Mouse (Mus musculus): ENCODE measurements at regions not wholly inside any gene's neighbourhood (a gene's known extent, or its start where the extent isn't known, plus 50 kb on each side); places are given as distances from the start of the nearest gene placed in this dataset.
A peak's percentile ranks its signal among the peaks of the same experiment; 100 is the strongest.

- DNase-seq (ENCODE audit: extremely low spot score, low spot score) = no peak
These were observed 169.7 kb downstream of the Nrp2 start for GRCm38 (mm10) chr1:62872771-62873170.

DNA sequence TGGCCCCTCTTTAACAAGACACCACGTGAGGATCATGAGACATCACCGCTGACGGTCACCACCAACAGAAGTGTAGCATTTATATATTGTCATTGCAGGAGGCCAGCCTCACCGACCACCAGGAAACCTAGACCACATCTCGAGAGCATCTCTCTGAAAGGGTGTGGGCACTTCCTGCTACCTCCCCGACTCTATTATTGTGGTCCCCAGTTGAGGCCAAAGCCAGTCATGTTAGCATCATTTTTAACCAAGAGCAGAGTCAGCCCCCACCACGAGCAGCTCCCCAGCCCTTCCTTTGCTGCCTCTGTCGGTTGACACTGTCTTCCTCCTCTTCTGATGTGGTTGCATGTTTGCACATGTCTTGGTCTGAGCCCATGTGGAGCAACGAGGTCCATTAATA is 172.5 kb downstream of the Nrp2 start:
- DNase-seq (ENCODE audit: extremely low spot score, low spot score) = no peak

DNA sequence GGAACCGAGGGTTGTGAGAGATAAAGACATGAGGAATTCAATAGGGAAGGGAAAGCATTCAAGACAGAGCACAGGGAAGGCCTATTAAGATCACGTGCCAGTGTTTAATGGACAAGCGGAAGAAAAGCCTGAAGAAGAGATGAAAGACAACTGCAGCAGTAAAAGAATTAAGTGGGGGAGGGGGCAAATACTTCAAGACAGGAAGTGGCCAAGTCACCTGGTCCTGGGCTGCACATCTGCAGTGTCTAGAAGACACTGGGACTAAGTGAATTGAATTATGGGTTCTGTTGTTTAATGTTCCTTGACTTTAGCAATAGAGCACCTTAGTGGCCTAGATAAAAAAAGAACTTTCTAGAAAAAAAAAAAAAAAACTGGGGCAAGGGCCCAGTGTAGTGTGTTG is 173.6 kb downstream of the Nrp2 start:
- DNase-seq (ENCODE audit: extremely low spot score, low spot score) = no peak

GRCm38 (mm10) chr1:62880882-62881291 is 177.8 kb downstream of the Nrp2 start:
- DNase-seq (ENCODE audit: extremely low spot score, low spot score) = no peak

- no peak for DNase-seq (ENCODE audit: extremely low spot score, low spot score)
These were observed 178.4 kb downstream of the Nrp2 start for GRCm38 (mm10) chr1:62881477-62881876.

DNA sequence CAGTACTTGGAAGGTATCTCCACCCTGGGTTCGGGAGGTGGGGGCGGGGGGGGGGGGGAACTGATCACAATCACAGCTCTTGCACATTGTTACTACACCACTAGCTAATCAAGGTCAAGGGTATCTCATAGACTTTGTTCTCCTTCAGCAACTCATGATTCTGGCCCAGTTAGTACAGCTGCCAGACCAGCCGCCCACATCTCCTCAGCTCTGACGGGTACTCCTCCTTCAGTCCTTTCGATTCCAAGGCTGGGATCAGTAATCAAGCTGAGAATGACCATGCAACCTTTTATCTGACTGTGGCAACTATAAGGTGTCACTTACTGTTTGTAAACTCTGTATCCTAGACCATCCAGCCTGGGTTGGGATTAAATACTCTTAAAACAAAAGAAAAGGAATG is 178.9 kb downstream of the Nrp2 start:
- no peak for DNase-seq (ENCODE audit: extremely low spot score, low spot score)

- no peak for DNase-seq (ENCODE audit: extremely low spot score, low spot score)
These were observed 181.9 kb downstream of the Nrp2 start for GRCm38 (mm10) chr1:62884876-62885480.

- peak; percentile 14 for DNase-seq (ENCODE audit: extremely low spot score, low spot score)
These were observed 184.7 kb downstream of the Nrp2 start for GRCm38 (mm10) chr1:62887585-62888483.

DNA sequence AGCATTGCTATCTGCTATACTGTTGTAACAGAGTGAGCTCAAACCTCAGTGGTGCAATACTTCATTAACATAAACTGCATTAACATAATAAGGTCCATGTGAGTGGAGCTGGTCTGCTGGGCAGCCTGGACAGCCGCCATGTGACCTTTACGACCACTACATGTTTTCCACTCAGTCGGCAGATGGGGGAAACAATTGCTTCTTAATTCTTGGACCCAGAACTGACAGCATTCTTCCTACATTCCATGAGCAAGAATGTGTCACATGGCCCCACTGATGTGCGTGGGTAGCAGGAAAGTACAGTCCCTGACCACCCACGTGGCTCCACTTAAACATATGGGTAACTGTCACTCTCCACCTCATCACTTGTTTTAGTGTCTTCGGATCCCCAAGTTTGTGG is 198.3 kb downstream of the Nrp2 start:
- no peak for DNase-seq (ENCODE audit: extremely low spot score, low spot score)

DNA sequence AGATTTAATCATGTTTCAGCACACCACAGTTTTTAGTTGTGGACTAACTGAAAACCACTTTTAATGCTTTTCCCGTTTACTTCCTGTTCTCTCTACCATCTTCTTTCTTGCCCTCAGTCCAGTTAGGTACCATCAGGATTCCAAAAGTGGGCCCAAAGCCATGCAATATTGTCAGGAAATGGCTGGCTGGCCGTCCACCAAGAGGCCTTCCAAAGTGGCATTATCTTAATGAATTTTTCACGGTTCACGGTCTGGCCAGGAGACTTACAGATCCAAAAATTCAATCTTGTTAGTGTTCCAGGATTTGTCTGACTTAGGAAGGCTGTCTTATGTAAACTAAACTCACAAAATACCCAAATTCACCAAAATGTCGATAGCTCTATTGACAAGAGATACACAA is 198.8 kb downstream of the Nrp2 start:
- DNase-seq (ENCODE audit: extremely low spot score, low spot score) = no peak

- peak; percentile 20 for DNase-seq (ENCODE audit: extremely low spot score, low spot score)
These were observed 199.9 kb downstream of the Nrp2 start for GRCm38 (mm10) chr1:62902931-62903453.

DNA sequence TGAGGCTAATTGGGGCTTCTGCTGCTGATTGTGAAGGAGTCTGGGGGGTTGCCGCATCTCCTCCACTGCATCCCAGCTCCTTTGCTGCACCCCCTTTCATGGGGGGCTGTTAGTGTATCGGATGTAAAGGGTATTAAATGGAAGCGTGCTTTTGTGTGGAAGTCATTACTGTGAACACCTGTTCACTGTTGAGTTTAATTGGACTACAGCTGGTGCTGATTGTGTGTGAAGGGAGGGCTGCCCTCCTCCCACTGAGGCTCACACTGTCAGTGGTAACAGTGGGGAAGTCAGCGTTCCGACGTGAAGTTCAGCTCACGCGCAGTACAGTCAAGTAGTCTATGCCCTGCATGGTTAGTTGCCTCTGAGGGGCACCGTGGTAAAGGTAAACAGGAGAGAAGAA is 202.7 kb downstream of the Nrp2 start:
- no peak for DNase-seq (ENCODE audit: extremely low spot score, low spot score)

DNA sequence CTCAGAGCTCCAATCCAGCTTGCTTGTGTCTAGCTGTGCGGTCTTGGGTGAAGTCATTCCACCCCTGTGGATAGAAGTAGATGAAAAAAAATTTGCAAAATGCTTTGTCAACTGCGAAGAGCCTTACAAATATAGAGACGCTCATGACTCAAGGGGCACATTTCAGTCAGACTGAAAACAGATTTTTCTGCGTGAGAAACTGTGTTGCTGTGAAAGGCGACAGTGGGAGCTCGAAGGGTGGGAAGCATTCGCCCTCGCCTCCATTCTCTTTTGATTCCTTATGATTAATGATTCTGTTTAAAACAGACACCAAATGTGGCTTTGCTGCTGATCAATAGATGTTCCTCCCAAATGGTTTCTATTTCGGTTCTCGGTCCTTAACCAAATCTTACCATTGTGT is 204.2 kb downstream of the Nrp2 start:
- DNase-seq (ENCODE audit: extremely low spot score, low spot score) = no peak
